Mouse (Mus musculus) embryonic fibroblast, embryonic 13.5 days (primary cell): ENCODE measurements around the gene Mapkap1.

Experiments
- CTCF ChIP-seq: IDR thresholded peaks from 2 replicates; pipeline ENCODE4 v1.5.1; 2011; ENCODE audit warnings: mild to moderate bottlenecking, control low read depth, low read length, moderate library complexity, borderline replicate concordance; ENCODE audit not compliant: insufficient read depth
- POLR2A ChIP-seq: IDR thresholded peaks from 2 replicates; pipeline ENCODE4 v1.6.1; 2011; ENCODE audit warnings: low read depth, mild to moderate bottlenecking, control low read depth, low read length, moderate library complexity

- TF ChIP-seq CTCF (no peak), POLR2A (no peak)
Observed at GRCm38 (mm10) chr2:34627328-34628226, 221.0 kb downstream of the Mapkap1 start.
